Mouse (Mus musculus): ENCODE data around the gene Slc39a7. TPM values are rescaled to one million over a fixed set of nuclear protein-coding genes. Genes with fewer than 3 reads are reported as not detected.

Slc39a7 gene
- total and polyA plus RNA-seq, 2 experiments from 2014 or later, result 152 to 229 TPM

GRCm38 (mm10) chr17:34033441-34033840 lies 2.0 kb upstream of the Slc39a7 start:
- Histone ChIP-seq H3K4me2 (ENCODE audit: low read depth, low read length, poor library complexity, severe bottlenecking) (peak overlapping the region; percentile 97; the same call in 1 of the 2 replicates), H3K27ac (ENCODE audit: low read depth, low read length) (no peak overlapping the region)
- DNase-seq (ENCODE audit: low spot score), result no peak

DNA sequence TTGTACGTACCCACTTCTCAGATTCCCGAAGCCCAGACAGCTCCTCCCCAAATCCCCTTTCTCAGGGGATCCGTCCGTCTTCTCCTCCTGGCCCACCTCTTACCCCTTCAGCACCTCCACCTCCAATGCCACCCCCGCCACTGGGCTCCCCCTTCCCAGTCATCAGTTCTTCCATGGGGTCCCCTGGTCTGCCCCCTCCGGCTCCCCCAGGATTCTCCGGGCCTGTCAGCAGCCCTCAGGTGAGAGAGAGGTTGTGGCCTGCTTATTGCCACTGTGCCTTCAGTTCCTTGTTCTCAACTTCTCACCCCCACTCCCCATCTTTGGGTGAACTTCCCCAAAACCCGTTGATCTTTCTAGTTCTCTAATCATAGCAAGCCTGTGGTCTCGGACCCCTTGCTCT lies 1.3 kb upstream of the Slc39a7 start:
- H3K9ac ChIP-seq (replicated peaks; ENCODE audit: low read length, poor library complexity, severe bottlenecking), result peak overlapping the region; percentile 96
- H3K4me3 ChIP-seq (ENCODE audit: low read depth, low read length), result peak overlapping the region; percentile 70
- WGBS, result 63% methylated on average over 9 of the region's 9 CpGs
- peaks cover 36% of the 10 kb centered on the region for H3K36me3 ChIP-seq (ENCODE audit: insufficient read depth, low read length)
- ATAC-seq (ENCODE audit: low FRiP score) (no peak), DNase-seq (ENCODE audit: low spot score) (no peak)
- no peaks in the 10 kb centered on the region for H3K27me3 ChIP-seq (ENCODE audit: insufficient read depth, low read length)
- no peak for TF ChIP-seq CTCF (IDR thresholded peaks at IDR 0.05)
- H3K4me1 ChIP-seq (ENCODE audit: insufficient read depth, low read length), result peaks cover 24% of the 10 kb centered on the region
- peak overlapping the region; percentile 97 for H3K4me2 ChIP-seq (ENCODE audit: low read depth, low read length, poor library complexity, severe bottlenecking)
- H3K9me3 ChIP-seq (ENCODE audit: low read length), result no peaks in the 10 kb centered on the region
- H3K27ac ChIP-seq (ENCODE audit: low read depth, low read length), result peak overlapping the region; percentile 97; the same call in 1 of the 2 replicates

More at GRCm38 (mm10) chr17:34033441-34033840, 2.0 kb upstream of the Slc39a7 start:
- no peak overlapping the region for H3K4me3 ChIP-seq (ENCODE audit: low read depth, low read length)
- no peak for ATAC-seq (ENCODE audit: low FRiP score)
- H3K9me3 ChIP-seq (ENCODE audit: low read length), result no peaks in the 10 kb centered on the region
- no peaks in the 10 kb centered on the region for H3K27me3 ChIP-seq (ENCODE audit: insufficient read depth, low read length)
- H3K36me3 ChIP-seq (ENCODE audit: insufficient read depth, low read length), result peaks cover 39% of the 10 kb centered on the region
- peaks cover 20% of the 10 kb centered on the region for H3K4me1 ChIP-seq (ENCODE audit: insufficient read depth, low read length)
- WGBS, result 90% methylated on average over 9 of the region's 9 CpGs
- no peak for TF ChIP-seq CTCF (IDR thresholded peaks at IDR 0.05)
- no peak overlapping the region; the same call in 1 of the 2 replicates for H3K9ac ChIP-seq (replicated peaks; ENCODE audit: low read length, poor library complexity, severe bottlenecking)

DNA sequence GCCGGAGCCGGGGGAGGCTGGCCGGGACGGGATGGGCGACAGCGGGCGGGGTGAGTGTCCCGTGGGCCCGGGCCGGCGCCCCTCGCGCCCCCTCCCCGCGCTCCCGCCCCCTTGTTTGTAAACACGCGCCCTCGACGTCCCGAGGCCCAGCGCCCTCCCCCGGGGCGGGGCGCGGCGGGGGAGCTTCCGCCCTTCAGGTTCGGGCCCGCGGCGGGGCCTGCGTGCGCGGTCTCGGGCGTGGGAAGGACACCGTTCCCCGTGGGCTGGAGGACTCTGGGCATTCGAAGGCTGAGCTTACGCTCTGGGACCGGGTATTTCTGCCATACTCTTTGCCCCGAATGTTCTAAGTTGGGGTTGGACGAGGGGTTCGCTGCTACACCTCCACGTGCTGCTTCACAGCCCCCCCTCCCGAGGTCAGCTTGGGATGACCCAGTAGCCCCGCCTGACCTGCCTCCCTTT lies 721 bp upstream of the Slc39a7 start:
- peak overlapping the region; percentile 96 for H3K9ac ChIP-seq (replicated peaks; ENCODE audit: low read length, poor library complexity, severe bottlenecking)
- H3K4me2 ChIP-seq (ENCODE audit: low read depth, low read length, poor library complexity, severe bottlenecking), result peak overlapping the region; percentile 97
- DNase-seq (ENCODE audit: low spot score) (peak; percentile 51), ATAC-seq (ENCODE audit: low FRiP score) (0 out of 2 replicates have a peak, but pooled peaks have one; percentile 1)
- under 1% methylated on average over 34 of the region's 48 CpGs for WGBS
- H3K27me3 ChIP-seq (ENCODE audit: insufficient read depth, low read length), result no peaks in the 10 kb centered on the region
- H3K36me3 ChIP-seq (ENCODE audit: insufficient read depth, low read length), result peaks cover 30% of the 10 kb centered on the region
- H3K9me3 ChIP-seq (ENCODE audit: low read length), result no peaks in the 10 kb centered on the region
- H3K4me1 ChIP-seq (ENCODE audit: insufficient read depth, low read length), result peaks cover 24% of the 10 kb centered on the region
- no peak for TF ChIP-seq CTCF (IDR thresholded peaks at IDR 0.05)
- H3K27ac ChIP-seq (ENCODE audit: low read depth, low read length), result peak overlapping the region; percentile 97
- peak overlapping the region; percentile 70 for H3K4me3 ChIP-seq (ENCODE audit: low read depth, low read length)

DNA sequence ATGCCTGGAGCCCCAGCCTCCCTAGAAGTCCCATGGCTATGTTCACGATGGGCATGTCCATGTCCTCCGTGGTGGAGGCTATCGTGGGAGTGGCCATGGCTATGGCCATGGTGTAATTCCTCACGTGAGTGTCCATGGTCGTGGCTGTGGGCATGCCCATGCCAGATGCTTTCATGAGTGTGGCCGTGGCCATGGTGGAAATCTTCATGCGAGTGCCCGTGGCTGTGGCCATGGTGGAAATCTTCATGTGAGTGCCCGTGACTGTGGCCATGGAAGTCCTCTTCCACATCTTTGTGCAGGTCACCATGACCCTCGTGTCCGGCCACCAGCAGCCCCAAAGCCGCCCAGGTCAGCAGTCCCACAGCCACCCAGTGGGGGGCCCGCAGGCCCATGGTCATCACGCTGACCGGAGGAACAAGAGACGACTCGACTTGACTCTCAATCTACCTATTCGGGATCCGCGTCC lies 588 bp downstream of the Slc39a7 start:
- no peaks in the 10 kb centered on the region for H3K9me3 ChIP-seq (ENCODE audit: low read length)
- ATAC-seq (ENCODE audit: low FRiP score), result no peak
- H3K9ac ChIP-seq (replicated peaks; ENCODE audit: low read length, poor library complexity, severe bottlenecking), result peak overlapping the region; percentile 96
- peak overlapping the region; percentile 70 for H3K4me3 ChIP-seq (ENCODE audit: low read depth, low read length)
- peak overlapping the region; percentile 97 for H3K4me2 ChIP-seq (ENCODE audit: low read depth, low read length, poor library complexity, severe bottlenecking)
- DNase-seq (ENCODE audit: low spot score), result no peak
- peaks cover 28% of the 10 kb centered on the region for H3K4me1 ChIP-seq (ENCODE audit: insufficient read depth, low read length)
- H3K36me3 ChIP-seq (ENCODE audit: insufficient read depth, low read length), result peaks cover 19% of the 10 kb centered on the region
- peak overlapping the region; percentile 97 for H3K27ac ChIP-seq (ENCODE audit: low read depth, low read length)
- 5% methylated on average over 20 of the region's 20 CpGs for WGBS
- no peaks in the 10 kb centered on the region for H3K27me3 ChIP-seq (ENCODE audit: insufficient read depth, low read length)
- 0 out of 2 replicates have a peak, but pooled peaks have one; percentile 5 for TF ChIP-seq CTCF (IDR thresholded peaks at IDR 0.05)

DNA sequence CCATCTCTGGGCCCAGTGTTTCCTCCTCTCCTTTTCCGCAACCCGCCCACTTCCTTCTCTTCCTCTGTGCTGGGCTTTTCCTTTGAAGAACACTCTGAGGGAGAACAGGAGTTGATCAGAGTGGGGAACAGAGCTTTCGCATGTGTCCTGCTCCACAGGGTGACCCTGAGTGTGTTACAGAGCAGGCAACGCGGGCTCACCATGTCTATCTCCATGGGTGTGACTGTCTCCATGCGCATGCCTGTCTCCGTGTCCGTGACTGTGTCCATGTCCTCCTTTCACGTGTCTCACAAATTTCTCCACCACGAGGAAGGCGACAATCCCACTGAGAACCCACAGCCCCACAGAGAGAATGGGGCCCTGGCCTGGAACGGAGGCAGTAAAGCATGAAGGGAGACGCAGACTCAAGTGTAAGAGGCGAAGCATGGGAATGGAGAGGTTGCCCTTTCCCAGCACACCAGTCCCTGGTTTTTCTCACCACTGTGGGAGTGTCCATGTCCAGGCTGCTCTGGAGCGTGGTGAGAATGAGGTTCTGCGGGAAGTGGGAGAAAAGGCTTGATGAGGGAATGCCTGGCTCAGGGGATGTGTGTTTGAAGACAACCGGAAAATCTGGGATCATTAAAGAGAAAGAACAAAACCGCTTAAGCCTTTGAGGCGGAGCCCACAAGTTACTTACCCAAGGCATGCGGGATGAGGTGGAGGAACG lies 1.4 kb downstream of the Slc39a7 start:
- 52% methylated on average over 21 of the region's 21 CpGs for WGBS
- no peak for ATAC-seq (ENCODE audit: low FRiP score)
- Histone ChIP-seq H3K4me1 (ENCODE audit: insufficient read depth, low read length) (peaks cover 37% of the 10 kb centered on the region), H3K27ac (ENCODE audit: low read depth, low read length) (no peak overlapping the region), H3K4me2 (ENCODE audit: low read depth, low read length, poor library complexity, severe bottlenecking) (peak overlapping the region; percentile 97), H3K4me3 (ENCODE audit: low read depth, low read length) (peak overlapping the region; percentile 70), H3K36me3 (ENCODE audit: insufficient read depth, low read length) (peaks cover 16% of the 10 kb centered on the region), H3K9me3 (ENCODE audit: low read length) (no peaks in the 10 kb centered on the region), H3K27me3 (ENCODE audit: insufficient read depth, low read length) (no peaks in the 10 kb centered on the region), H3K9ac (replicated peaks; ENCODE audit: low read length, poor library complexity, severe bottlenecking) (peak overlapping the region; percentile 96)
- DNase-seq (ENCODE audit: low spot score), result no peak
- no peak for TF ChIP-seq CTCF (IDR thresholded peaks at IDR 0.05)
